Mouse (Mus musculus): ENCODE data around the gene Flvcr2.

DNA sequence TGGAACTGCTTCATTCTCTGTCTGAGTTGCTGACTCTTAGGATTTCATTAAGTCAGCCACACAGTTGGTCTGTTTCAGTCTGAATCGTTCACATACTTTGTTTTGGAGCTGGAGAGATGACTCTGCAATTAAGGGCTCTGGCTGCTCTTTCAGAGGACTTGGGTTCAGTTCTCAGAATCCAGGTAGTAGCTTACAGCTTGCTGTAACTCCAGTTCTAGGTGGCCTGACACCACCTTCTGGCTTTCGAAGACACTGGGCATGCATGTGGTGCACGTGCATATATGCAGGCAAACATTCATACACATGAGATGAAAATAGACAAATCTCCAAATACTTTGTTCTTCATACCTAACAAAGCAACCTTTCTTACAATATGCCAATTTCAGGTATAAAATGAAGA lies 83.5 kb downstream of the Flvcr2 start:
- TF ChIP-seq CTCF (IDR thresholded peaks at IDR 0.05) (no peak), EP300 (IDR thresholded peaks at IDR 0.05) (no peak)

Data from lung, postnatal 0 days (tissue).